36 mouse cellular contexts compared by ENCODE assay signal in the genomic region with DNA sequence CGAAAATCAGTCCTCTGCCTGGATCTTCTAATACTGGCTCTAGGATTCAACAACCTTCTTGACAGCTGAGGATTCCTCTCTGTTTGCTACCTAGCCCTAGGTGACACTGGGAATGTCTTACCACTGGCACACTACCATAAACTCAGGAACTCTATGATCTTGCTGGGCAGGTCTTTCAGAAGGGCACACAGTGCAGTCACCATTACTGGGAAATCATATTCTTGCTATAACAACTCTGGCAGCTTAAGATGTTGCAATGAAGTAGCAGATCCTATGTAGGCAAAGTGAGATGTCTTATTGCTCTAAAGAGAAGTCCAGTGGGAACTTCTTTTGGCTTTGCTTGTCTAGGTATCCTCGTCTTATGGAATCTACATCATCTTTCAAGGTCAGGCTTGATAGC.
"Had no signal": no experiment of that assay in that cellular context is flagged by ENCODE, and none has a peak within 500 bp of the region (broad histone marks: within the 10 kb centered on the region; RNA-seq: fewer than 3 reads in every experiment).

No protein-coding gene starts in this region.

- H3K27me3 ChIP-seq: heart, embryonic 12.5 days; heart, embryonic 13.5 days; heart, embryonic 15.5 days; hindbrain, embryonic 12.5 days; hindbrain, embryonic 13.5 days; hindbrain, embryonic 15.5 days; intestine, embryonic 15.5 days; kidney, embryonic 15.5 days had no signal

- H3K36me3 ChIP-seq: heart, embryonic 10.5 days; heart, embryonic 12.5 days; heart, embryonic 13.5 days; heart, embryonic 15.5 days; hindbrain, embryonic 12.5 days; hindbrain, embryonic 13.5 days; hindbrain, embryonic 15.5 days; intestine, embryonic 15.5 days had no signal

- DNase-seq: heart, postnatal 10 days; heart, postnatal 14 days; heart, postnatal 36 days; heart, postnatal 4 days; kidney, adult 11 months; kidney, adult 18-20 months; kidney, adult 2 months; kidney, adult 8-10 months; kidney, adult 9 months; kidney, postnatal 10 days; kidney, postnatal 14 days; kidney, postnatal 25 days; kidney, postnatal 36 days; kidney, postnatal 4 days; layer of hippocampus, adult 9-11 months; layer of hippocampus, postnatal 36 days had no signal

- H3K27ac ChIP-seq: heart, embryonic 10.5 days; heart, embryonic 13.5 days; heart, embryonic 15.5 days; hindbrain, embryonic 10.5 days; hindbrain, embryonic 12.5 days; hindbrain, embryonic 13.5 days; hindbrain, embryonic 14.5 days; hindbrain, embryonic 15.5 days; hindbrain, postnatal 0 days; intestine, embryonic 15.5 days; kidney, embryonic 15.5 days; kidney, postnatal 0 days; layer of hippocampus, adult 2 months; left cerebral cortex, adult 2 months had no signal

- H3K4me1 ChIP-seq: intestine, embryonic 15.5 days had no signal

- H3K4me3 ChIP-seq: heart, embryonic 10.5 days; heart, embryonic 12.5 days; heart, embryonic 13.5 days; heart, embryonic 15.5 days; hindbrain, embryonic 10.5 days; hindbrain, embryonic 12.5 days; hindbrain, embryonic 13.5 days; hindbrain, embryonic 15.5 days; intestine, embryonic 15.5 days; kidney, embryonic 15.5 days; layer of hippocampus, adult 2 months; left cerebral cortex, adult 2 months had no signal

- H3K9me3 ChIP-seq: heart, embryonic 10.5 days; heart, embryonic 12.5 days; heart, embryonic 13.5 days; heart, embryonic 15.5 days; hindbrain, embryonic 10.5 days; hindbrain, embryonic 12.5 days; hindbrain, embryonic 13.5 days; hindbrain, embryonic 15.5 days; intestine, embryonic 15.5 days; kidney, embryonic 15.5 days had no signal

- H3K9ac ChIP-seq: heart, embryonic 12.5 days; heart, embryonic 13.5 days; heart, embryonic 15.5 days; hindbrain, embryonic 12.5 days; hindbrain, embryonic 13.5 days; hindbrain, embryonic 14.5 days; hindbrain, embryonic 15.5 days; intestine, embryonic 15.5 days; kidney, embryonic 15.5 days had no signal

- ATAC-seq: hindbrain, embryonic 16.5 days; hindbrain, postnatal 0 days; inflammation-experienced regulatory T-cells, adult 6 months; intestine, embryonic 15.5 days; intestine, embryonic 16.5 days; intestine, postnatal 0 days had no signal

- H3K4me2 ChIP-seq: heart, embryonic 11.5 days; heart, embryonic 12.5 days; heart, embryonic 13.5 days; heart, embryonic 15.5 days; hindbrain, embryonic 12.5 days; hindbrain, embryonic 13.5 days; hindbrain, embryonic 14.5 days; hindbrain, embryonic 15.5 days; intestine, embryonic 15.5 days; kidney, embryonic 15.5 days had no signal
